Mouse (Mus musculus): ENCODE measurements around the gene Cyp2t4. TPM values are rescaled to one million over a fixed set of nuclear protein-coding genes. Genes with fewer than 3 reads are reported as not detected.

The Cyp2t4 gene
- total and polyA plus RNA-seq, 2 experiments from 2014 or later = 0.09 TPM; not detected in 1

DNA sequence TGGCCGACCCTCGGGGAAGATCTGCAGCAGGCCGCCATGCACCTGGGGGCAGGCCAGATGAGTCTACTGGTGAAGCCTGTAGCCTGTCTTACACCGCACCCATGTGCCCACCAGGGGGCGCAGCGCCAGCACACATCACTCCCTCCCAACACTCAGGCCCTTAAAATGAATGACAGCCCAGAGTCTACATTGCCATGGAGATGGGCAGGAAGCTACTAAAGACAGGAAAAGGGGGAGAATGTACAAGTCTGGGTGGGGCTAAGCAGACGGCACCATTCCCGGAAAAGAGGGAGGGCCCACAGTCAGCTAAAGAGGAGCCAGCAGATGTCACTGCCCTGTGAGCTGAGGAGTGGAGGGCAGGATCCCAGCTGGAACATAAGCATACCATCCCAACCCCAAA is 6.4 kb downstream of the Cyp2t4 start:
- Histone ChIP-seq H3K27ac (no peak overlapping the region; the same call in 1 of the 2 replicates), H3K27me3 (ENCODE audit: insufficient read depth, low read length) (no peaks in the 10 kb centered on the region), H3K9ac (replicated peaks; ENCODE audit: low read length) (no peak overlapping the region), H3K4me1 (ENCODE audit: insufficient read depth, low read length) (peaks cover 29% of the 10 kb centered on the region), H3K9me3 (ENCODE audit: low read length) (no peaks in the 10 kb centered on the region), H3K36me3 (ENCODE audit: insufficient read depth, low read length) (peaks cover 23% of the 10 kb centered on the region), H3K4me3 (ENCODE audit: low read length) (no peak overlapping the region), H3K4me2 (ENCODE audit: low read depth, low read length) (0 out of 2 replicates have a peak overlapping the region, but pooled peaks have one; percentile 19)
- peak; percentile 93 for ATAC-seq
- 14% methylated on average over 8 of the region's 8 CpGs for WGBS
- TF ChIP-seq CTCF (IDR thresholded peaks at IDR 0.05; ENCODE audit: low read depth) = peak; percentile 99
- DNase-seq (ENCODE audit: low spot score) = peak; percentile 91

DNA sequence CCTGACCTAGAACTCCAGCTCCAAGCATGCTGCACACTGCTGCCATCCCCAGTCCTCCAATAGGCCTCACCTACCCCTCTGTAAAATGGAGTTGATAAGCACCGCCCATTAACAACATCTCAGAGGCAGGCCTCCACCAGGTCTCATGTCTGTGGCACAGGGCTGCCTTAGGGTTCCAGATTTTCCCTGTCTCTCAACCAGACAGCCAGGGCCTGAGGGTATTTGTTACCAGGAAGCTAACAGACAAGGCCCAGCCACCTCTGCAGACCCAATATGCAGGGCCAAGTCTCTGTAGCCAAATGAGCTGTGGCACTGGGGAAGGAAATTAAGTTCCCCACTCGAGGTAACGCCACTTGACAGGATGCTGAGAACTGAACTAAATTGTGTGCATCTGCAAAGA is 7.4 kb downstream of the Cyp2t4 start:
- H3K4me1 ChIP-seq (ENCODE audit: insufficient read depth, low read length) = peaks cover 39% of the 10 kb centered on the region
- peaks cover 23% of the 10 kb centered on the region for H3K36me3 ChIP-seq (ENCODE audit: insufficient read depth, low read length)
- H3K9ac ChIP-seq (replicated peaks; ENCODE audit: low read length) = no peak overlapping the region
- ATAC-seq = no peak
- no peak overlapping the region for H3K4me3 ChIP-seq (ENCODE audit: low read length)
- WGBS = 80% methylated on average over 3 of the region's 3 CpGs
- no peak overlapping the region; the same call in 1 of the 2 replicates for H3K27ac ChIP-seq
- H3K9me3 ChIP-seq (ENCODE audit: low read length) = no peaks in the 10 kb centered on the region
- no peaks in the 10 kb centered on the region for H3K27me3 ChIP-seq (ENCODE audit: insufficient read depth, low read length)
- H3K4me2 ChIP-seq (ENCODE audit: low read depth, low read length) = no peak overlapping the region
- DNase-seq (ENCODE audit: low spot score) = no peak
- TF ChIP-seq CTCF (IDR thresholded peaks at IDR 0.05; ENCODE audit: low read depth) = no peak

DNA sequence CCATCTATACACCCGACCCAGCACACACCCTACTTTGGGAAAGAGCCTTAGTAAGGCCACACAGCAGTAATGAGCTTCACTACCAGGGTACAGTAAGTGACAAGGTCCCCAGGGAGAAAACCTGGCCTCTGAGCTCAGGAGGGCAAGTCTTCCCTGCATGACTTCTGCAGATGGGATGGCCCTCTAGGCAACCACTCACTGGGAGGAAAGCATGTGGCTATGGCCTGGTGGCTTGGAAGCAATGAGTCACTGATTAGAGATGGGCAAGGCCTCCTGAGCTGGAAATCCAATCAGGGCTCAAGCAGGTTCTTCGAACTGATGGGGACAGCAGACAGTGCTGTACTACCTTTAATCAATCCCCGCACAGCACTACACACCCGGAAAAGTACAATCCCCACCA is 8.2 kb downstream of the Cyp2t4 start:
- no peak overlapping the region for H3K4me3 ChIP-seq (ENCODE audit: low read length)
- 80% methylated on average over 4 of the region's 4 CpGs for WGBS
- peaks cover 39% of the 10 kb centered on the region for H3K4me1 ChIP-seq (ENCODE audit: insufficient read depth, low read length)
- 0 out of 2 replicates have a peak overlapping the region, but pooled peaks have one; percentile 17 for H3K9ac ChIP-seq (replicated peaks; ENCODE audit: low read length)
- DNase-seq (ENCODE audit: low spot score) (no peak), ATAC-seq (no peak)
- no peaks in the 10 kb centered on the region for H3K27me3 ChIP-seq (ENCODE audit: insufficient read depth, low read length)
- H3K9me3 ChIP-seq (ENCODE audit: low read length) = no peaks in the 10 kb centered on the region
- no peak for TF ChIP-seq CTCF (IDR thresholded peaks at IDR 0.05; ENCODE audit: low read depth)
- peaks cover 23% of the 10 kb centered on the region for H3K36me3 ChIP-seq (ENCODE audit: insufficient read depth, low read length)
- no peak overlapping the region for H3K4me2 ChIP-seq (ENCODE audit: low read depth, low read length)
- no peak overlapping the region for H3K27ac ChIP-seq

DNA sequence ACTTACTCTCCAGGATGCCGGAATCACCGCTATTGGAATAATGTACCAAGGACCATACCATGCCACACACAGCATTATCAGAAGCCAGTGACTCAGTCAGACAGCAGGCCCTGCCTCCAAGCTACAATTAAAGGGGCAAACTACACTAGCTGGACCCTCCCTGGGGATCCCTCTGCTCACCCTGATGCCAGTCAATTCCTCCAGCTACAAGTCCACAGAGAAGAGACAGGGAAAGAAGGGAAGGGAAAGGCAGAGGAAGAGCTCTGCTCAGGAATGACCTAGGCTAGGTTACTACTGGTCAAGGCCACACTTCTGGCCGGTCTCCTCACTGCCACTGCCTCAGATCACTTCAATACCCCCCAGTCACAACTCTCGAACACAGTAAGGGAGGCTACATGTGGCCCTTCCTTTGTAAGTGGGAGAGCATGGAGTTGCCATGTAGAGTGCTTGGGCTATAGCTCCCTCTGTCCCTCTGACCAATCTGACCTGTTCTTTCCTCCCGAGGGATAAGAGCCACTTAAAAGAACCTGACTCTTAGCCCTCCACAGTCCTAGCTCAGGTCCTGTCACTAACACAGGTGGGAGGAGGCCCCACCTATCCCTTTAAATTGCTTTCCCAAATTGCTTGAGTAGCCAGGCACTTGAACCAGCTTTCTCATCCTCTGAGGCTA is 9.4 kb downstream of the Cyp2t4 start:
- Histone ChIP-seq H3K27ac (no peak overlapping the region), H3K9me3 (ENCODE audit: low read length) (no peaks in the 10 kb centered on the region), H3K4me1 (ENCODE audit: insufficient read depth, low read length) (peaks cover 39% of the 10 kb centered on the region), H3K27me3 (ENCODE audit: insufficient read depth, low read length) (no peaks in the 10 kb centered on the region), H3K4me2 (ENCODE audit: low read depth, low read length) (peak overlapping the region; percentile 87), H3K36me3 (ENCODE audit: insufficient read depth, low read length) (peaks cover 19% of the 10 kb centered on the region), H3K4me3 (ENCODE audit: low read length) (no peak overlapping the region), H3K9ac (replicated peaks; ENCODE audit: low read length) (peak overlapping the region; percentile 28; the same call in 1 of the 2 replicates)
- 85% methylated on average over 5 of the region's 5 CpGs for WGBS
- no peak for DNase-seq (ENCODE audit: low spot score)
- ATAC-seq = no peak
- no peak for TF ChIP-seq CTCF (IDR thresholded peaks at IDR 0.05; ENCODE audit: low read depth)

DNA sequence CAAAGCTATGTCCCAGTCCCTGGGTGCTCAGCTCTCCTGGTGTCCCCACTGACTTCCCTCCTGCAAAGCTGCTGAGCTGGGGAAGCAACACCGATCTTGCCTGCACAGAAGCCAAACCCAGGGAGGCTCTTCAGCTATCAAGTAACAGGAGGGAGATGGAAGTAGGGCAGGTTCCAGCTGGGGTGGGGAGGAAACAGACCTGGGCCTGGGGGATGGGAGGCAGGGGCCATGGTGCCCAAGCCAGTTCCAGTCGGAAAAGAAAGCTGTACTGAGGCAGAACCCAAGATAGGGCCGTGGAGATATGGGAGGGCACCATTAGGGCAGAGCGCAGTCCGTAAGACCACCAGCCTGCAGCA is 9.9 kb downstream of the Cyp2t4 start:
- no peaks in the 10 kb centered on the region for H3K27me3 ChIP-seq (ENCODE audit: insufficient read depth, low read length)
- 74% methylated on average over 5 of the region's 5 CpGs for WGBS
- no peak overlapping the region for H3K27ac ChIP-seq
- no peaks in the 10 kb centered on the region for H3K9me3 ChIP-seq (ENCODE audit: low read length)
- H3K36me3 ChIP-seq (ENCODE audit: insufficient read depth, low read length) = peaks cover 14% of the 10 kb centered on the region
- TF ChIP-seq CTCF (IDR thresholded peaks at IDR 0.05; ENCODE audit: low read depth) = no peak
- H3K4me2 ChIP-seq (ENCODE audit: low read depth, low read length) = peak overlapping the region; percentile 87
- H3K4me3 ChIP-seq (ENCODE audit: low read length) = 0 out of 2 replicates have a peak overlapping the region, but pooled peaks have one; percentile 70
- DNase-seq (ENCODE audit: low spot score) (no peak), ATAC-seq (no peak)
- peak overlapping the region; percentile 28 for H3K9ac ChIP-seq (replicated peaks; ENCODE audit: low read length)
- peaks cover 39% of the 10 kb centered on the region for H3K4me1 ChIP-seq (ENCODE audit: insufficient read depth, low read length)

DNA sequence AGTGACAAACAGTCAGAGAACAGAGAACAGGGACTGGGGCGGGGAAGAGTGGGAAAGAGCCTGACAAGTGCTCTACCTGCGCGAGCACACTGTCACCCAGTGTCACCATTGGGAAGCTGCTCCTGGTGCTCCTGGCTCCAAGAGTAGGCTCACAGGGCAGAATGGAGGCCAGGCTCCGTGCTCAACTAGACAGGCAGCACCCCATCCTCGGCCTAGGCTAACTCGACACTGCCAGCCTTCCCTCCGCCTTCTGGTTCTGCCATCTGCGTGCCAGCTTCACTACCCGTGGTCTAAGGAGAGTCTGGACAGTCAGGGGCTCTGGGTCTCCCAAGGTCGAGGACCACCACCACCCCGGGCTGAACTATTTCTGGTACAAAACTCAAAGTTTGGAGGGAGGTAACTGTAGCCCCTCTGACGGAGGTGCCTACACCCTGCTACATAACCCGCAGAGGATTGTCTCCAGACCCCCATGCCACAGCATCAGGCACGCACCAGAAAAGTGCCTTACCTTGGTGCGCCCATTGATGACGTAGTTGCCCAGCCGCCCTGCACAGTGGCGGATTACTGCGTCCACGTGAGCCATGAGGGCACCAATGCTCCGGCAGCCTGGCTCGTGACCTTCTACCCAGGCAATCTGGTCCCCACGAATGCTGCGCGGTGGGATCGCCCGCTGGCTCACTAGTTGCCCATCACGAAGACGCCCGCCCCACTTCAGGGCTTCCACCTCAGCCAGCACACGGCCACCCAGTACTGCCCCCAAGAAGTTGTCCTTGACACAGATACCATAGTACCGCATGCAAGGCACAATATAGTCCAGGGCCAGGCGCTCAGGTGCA is 10.8 kb downstream of the Cyp2t4 start:
- Histone ChIP-seq H3K9ac (replicated peaks; ENCODE audit: low read length) (peak overlapping the region; percentile 84; the same call in 1 of the 2 replicates), H3K4me1 (ENCODE audit: insufficient read depth, low read length) (peaks cover 39% of the 10 kb centered on the region), H3K9me3 (ENCODE audit: low read length) (no peaks in the 10 kb centered on the region), H3K27ac (no peak overlapping the region), H3K4me2 (ENCODE audit: low read depth, low read length) (peak overlapping the region; percentile 87), H3K4me3 (ENCODE audit: low read length) (peak overlapping the region; percentile 70), H3K36me3 (ENCODE audit: insufficient read depth, low read length) (peaks cover 5% of the 10 kb centered on the region; the same call in 1 of the 2 replicates), H3K27me3 (ENCODE audit: insufficient read depth, low read length) (no peaks in the 10 kb centered on the region)
- 87% methylated on average over 33 of the region's 33 CpGs for WGBS
- ATAC-seq (no peak), DNase-seq (ENCODE audit: low spot score) (no peak)
- no peak for TF ChIP-seq CTCF (IDR thresholded peaks at IDR 0.05; ENCODE audit: low read depth)

Measured in hindbrain, postnatal 0 days (tissue).